Mouse (Mus musculus) cerebellum, adult 2 months (tissue): ENCODE results near the gene Wscd2.

Source experiments
- CTCF ChIP-seq: fragments of 200-500 bp; IDR thresholded peaks from 2 replicates; pipeline ENCODE4 v1.5.1; 2011; ENCODE audit warnings: low read depth, mild to moderate bottlenecking, control low read depth, low read length, moderate library complexity, borderline replicate concordance; ENCODE audit not compliant: insufficient read depth
- POLR2A ChIP-seq: fragments of 200-500 bp; IDR thresholded peaks from 2 replicates; pipeline ENCODE4 v1.6.1; 2011; ENCODE audit warnings: low read length, control low read depth, borderline replicate concordance; ENCODE audit not compliant: insufficient read depth

- TF ChIP-seq CTCF (no peak), POLR2A (no peak)
Measured at GRCm38 (mm10) chr5:113603471-113603870, 113.3 kb downstream of the Wscd2 start.
